Mouse (Mus musculus): ENCODE measurements at regions not wholly inside any gene's neighbourhood (a gene's known extent, or its start where the extent isn't known, plus 50 kb on each side); places are given as distances from the start of the nearest gene placed in this dataset.

GRCm38 (mm10) chr15:8582676-8583075 is 62.9 kb upstream of the Gm2310 start:
- Histone ChIP-seq H3K27me3 (ENCODE audit: control insufficient read depth, insufficient read depth, low read length) (no peaks in the 10 kb centered on the region), H3K4me3 (ENCODE audit: extremely low read depth, insufficient read depth, insufficient read length) (no peak overlapping the region), H3K27ac (ENCODE audit: insufficient read depth, low read length) (no peak overlapping the region), H3K4me1 (ENCODE audit: control insufficient read depth, insufficient read depth, insufficient read length) (no peaks in the 10 kb centered on the region), H3K36me3 (ENCODE audit: control insufficient read depth, insufficient read depth, low read length) (no peaks in the 10 kb centered on the region)
- DNase-seq (ENCODE audit: low read depth in 1 of 2, low spot score in 2 of 2), result no peak
- 92% methylated on average over 6 of the region's 6 CpGs for WGBS
- no peak for TF ChIP-seq CTCF (IDR thresholded peaks at IDR 0.05; ENCODE audit: extremely low read depth, insufficient read depth, insufficient read length, insufficient replicate concordance)
- no peak for TF ChIP-seq POLR2A (IDR thresholded peaks at IDR 0.05; ENCODE audit: low read depth, low read length)

- H3K36me3 ChIP-seq (ENCODE audit: control insufficient read depth, insufficient read depth, low read length), result no peaks in the 10 kb centered on the region
- TF ChIP-seq CTCF (IDR thresholded peaks at IDR 0.05; ENCODE audit: extremely low read depth, insufficient read depth, insufficient read length, insufficient replicate concordance) (no peak), POLR2A (IDR thresholded peaks at IDR 0.05; ENCODE audit: low read depth, low read length) (no peak)
- H3K4me3 ChIP-seq (ENCODE audit: extremely low read depth, insufficient read depth, insufficient read length), result no peak overlapping the region
- DNase-seq (ENCODE audit: low read depth in 1 of 2, low spot score in 2 of 2), result no peak
- no peaks in the 10 kb centered on the region for H3K27me3 ChIP-seq (ENCODE audit: control insufficient read depth, insufficient read depth, low read length)
- WGBS, result 33% methylated on average over 8 of the region's 8 CpGs
- no peaks in the 10 kb centered on the region for H3K4me1 ChIP-seq (ENCODE audit: control insufficient read depth, insufficient read depth, insufficient read length)
- H3K27ac ChIP-seq (ENCODE audit: insufficient read depth, low read length), result no peak overlapping the region
Measured at GRCm38 (mm10) chr15:8581146-8581913, 61.6 kb upstream of the Gm2310 start.

GRCm38 (mm10) chr15:8580077-8580476 is 60.3 kb upstream of the Gm2310 start:
- H3K27ac ChIP-seq (ENCODE audit: insufficient read depth, low read length), result no peak overlapping the region
- H3K36me3 ChIP-seq (ENCODE audit: control insufficient read depth, insufficient read depth, low read length), result no peaks in the 10 kb centered on the region
- H3K4me1 ChIP-seq (ENCODE audit: control insufficient read depth, insufficient read depth, insufficient read length), result no peaks in the 10 kb centered on the region
- H3K27me3 ChIP-seq (ENCODE audit: control insufficient read depth, insufficient read depth, low read length), result no peaks in the 10 kb centered on the region
- TF ChIP-seq CTCF (IDR thresholded peaks at IDR 0.05; ENCODE audit: extremely low read depth, insufficient read depth, insufficient read length, insufficient replicate concordance) (no peak), POLR2A (IDR thresholded peaks at IDR 0.05; ENCODE audit: low read depth, low read length) (no peak)
- DNase-seq (ENCODE audit: low read depth in 1 of 2, low spot score in 2 of 2), result no peak
- no peak overlapping the region for H3K4me3 ChIP-seq (ENCODE audit: extremely low read depth, insufficient read depth, insufficient read length)

GRCm38 (mm10) chr15:8577480-8577881 is 57.7 kb upstream of the Gm2310 start:
- 16% methylated on average over 3 of the region's 3 CpGs for WGBS
- no peak overlapping the region for H3K27ac ChIP-seq (ENCODE audit: insufficient read depth, low read length)
- peak in 1 of 2 experiments; percentile 34 for DNase-seq (ENCODE audit: low read depth in 1 of 2, low spot score in 2 of 2)
- H3K27me3 ChIP-seq (ENCODE audit: control insufficient read depth, insufficient read depth, low read length), result no peaks in the 10 kb centered on the region
- no peaks in the 10 kb centered on the region for H3K4me1 ChIP-seq (ENCODE audit: control insufficient read depth, insufficient read depth, insufficient read length)
- no peaks in the 10 kb centered on the region for H3K36me3 ChIP-seq (ENCODE audit: control insufficient read depth, insufficient read depth, low read length)
- no peak overlapping the region for H3K4me3 ChIP-seq (ENCODE audit: extremely low read depth, insufficient read depth, insufficient read length)
- TF ChIP-seq POLR2A (IDR thresholded peaks at IDR 0.05; ENCODE audit: low read depth, low read length), result no peak
- TF ChIP-seq CTCF (IDR thresholded peaks at IDR 0.05; ENCODE audit: extremely low read depth, insufficient read depth, insufficient read length, insufficient replicate concordance), result no peak

GRCm38 (mm10) chr15:8576975-8577374 is 57.2 kb upstream of the Gm2310 start:
- Histone ChIP-seq H3K36me3 (ENCODE audit: control insufficient read depth, insufficient read depth, low read length) (no peaks in the 10 kb centered on the region), H3K4me3 (ENCODE audit: extremely low read depth, insufficient read depth, insufficient read length) (no peak overlapping the region), H3K27ac (ENCODE audit: insufficient read depth, low read length) (no peak overlapping the region), H3K27me3 (ENCODE audit: control insufficient read depth, insufficient read depth, low read length) (no peaks in the 10 kb centered on the region), H3K4me1 (ENCODE audit: control insufficient read depth, insufficient read depth, insufficient read length) (no peaks in the 10 kb centered on the region)
- whole genome bisulfite sequencing, result 51% methylated on average over 5 of the region's 5 CpGs
- TF ChIP-seq CTCF (IDR thresholded peaks at IDR 0.05; ENCODE audit: extremely low read depth, insufficient read depth, insufficient read length, insufficient replicate concordance) (no peak), POLR2A (IDR thresholded peaks at IDR 0.05; ENCODE audit: low read depth, low read length) (no peak)
- DNase-seq (ENCODE audit: low read depth in 1 of 2, low spot score in 2 of 2), result no peak

- TF ChIP-seq CTCF (IDR thresholded peaks at IDR 0.05; ENCODE audit: extremely low read depth, insufficient read depth, insufficient read length, insufficient replicate concordance) (no peak), POLR2A (IDR thresholded peaks at IDR 0.05; ENCODE audit: low read depth, low read length) (no peak)
- Histone ChIP-seq H3K4me1 (ENCODE audit: control insufficient read depth, insufficient read depth, insufficient read length) (no peaks in the 10 kb centered on the region; the same call in 1 of the 2 replicates), H3K4me3 (ENCODE audit: extremely low read depth, insufficient read depth, insufficient read length) (peak overlapping the region; percentile 68), H3K27me3 (ENCODE audit: control insufficient read depth, insufficient read depth, low read length) (no peaks in the 10 kb centered on the region), H3K27ac (ENCODE audit: insufficient read depth, low read length) (peak overlapping the region; percentile 64), H3K36me3 (ENCODE audit: control insufficient read depth, insufficient read depth, low read length) (no peaks in the 10 kb centered on the region)
- peak in 1 of 2 experiments; percentile 76 for DNase-seq (ENCODE audit: low read depth in 1 of 2, low spot score in 2 of 2)
- 1% methylated on average over 11 of the region's 11 CpGs for WGBS
Measured at GRCm38 (mm10) chr15:8569617-8570016, 49.9 kb upstream of the Gm2310 start.
